Mouse (Mus musculus): ENCODE data around the gene Aspscr1. TPM values are rescaled to one million over a fixed set of nuclear protein-coding genes. Genes with fewer than 3 reads are reported as not detected.
A peak's percentile ranks its signal among the peaks of the same experiment; 100 is the strongest.

Gene Aspscr1
- polyA plus RNA-seq, 1 experiment from 2014 or later = 103 TPM

GRCm38 (mm10) chr11:120720450-120720849, 47.7 kb downstream of the Aspscr1 start:
- Histone ChIP-seq H3K4me1 (ENCODE audit: control insufficient read depth, insufficient read depth, low read length) (peaks cover 9% of the 10 kb centered on the region), H3K9me3 (replicated peaks; ENCODE audit: control insufficient read depth, low read length) (no peaks in the 10 kb centered on the region), H3K4me3 (ENCODE audit: low read depth, low read length) (peak overlapping the region; percentile 62), H3K9ac (ENCODE audit: low read depth, low read length) (0 out of 2 replicates have a peak overlapping the region, but pooled peaks have one; percentile 30), H3K27ac (ENCODE audit: low read depth, low read length) (no peak overlapping the region), H3K4me2 (peak overlapping the region; percentile 97), H3K36me3 (ENCODE audit: control insufficient read depth, insufficient read depth, low read length) (0 out of 2 replicates have a peak, but pooled peaks cover 9% of the 10 kb centered on the region), H3K27me3 (ENCODE audit: control insufficient read depth, insufficient read depth, low read length) (peaks cover 33% of the 10 kb centered on the region)
- no peak; the same call in 1 of the 2 replicates for ATAC-seq (replicated peaks; ENCODE audit: insufficient number of reproducible peaks, low FRiP score, low TSS enrichment)
- 10% methylated on average over 17 of the region's 17 CpGs for WGBS (ENCODE audit: insufficient replicate concordance)

GRCm38 (mm10) chr11:120721124-120722066, 48.6 kb downstream of the Aspscr1 start, which contains the start of gene Rac3:
Gene Rac3 (plus strand): TSS chr11:120721470.
- peak; percentile 56 for ATAC-seq (replicated peaks; ENCODE audit: insufficient number of reproducible peaks, low FRiP score, low TSS enrichment)
- Histone ChIP-seq H3K27me3 (ENCODE audit: control insufficient read depth, insufficient read depth, low read length) (peaks cover 34% of the 10 kb centered on the region), H3K9me3 (replicated peaks; ENCODE audit: control insufficient read depth, low read length) (no peaks in the 10 kb centered on the region), H3K27ac (ENCODE audit: low read depth, low read length) (no peak within 1 kb of the TSS), H3K4me2 (peak within 1 kb of the TSS; percentile 97), H3K4me3 (ENCODE audit: low read depth, low read length) (peak within 1 kb of the TSS; percentile 62), H3K36me3 (ENCODE audit: control insufficient read depth, insufficient read depth, low read length) (0 out of 2 replicates have a peak, but pooled peaks cover 5% of the 10 kb centered on the region), H3K9ac (ENCODE audit: low read depth, low read length) (peak within 1 kb of the TSS; percentile 70), H3K4me1 (ENCODE audit: control insufficient read depth, insufficient read depth, low read length) (peaks cover 9% of the 10 kb centered on the region)
- WGBS (ENCODE audit: insufficient replicate concordance) = under 1% methylated on average over 77 of the region's 90 CpGs

- Histone ChIP-seq H3K27me3 (ENCODE audit: control insufficient read depth, insufficient read depth, low read length) (peaks cover 34% of the 10 kb centered on the region), H3K4me1 (ENCODE audit: control insufficient read depth, insufficient read depth, low read length) (peaks cover 9% of the 10 kb centered on the region), H3K4me2 (peak overlapping the region; percentile 97), H3K36me3 (ENCODE audit: control insufficient read depth, insufficient read depth, low read length) (0 out of 2 replicates have a peak, but pooled peaks cover 5% of the 10 kb centered on the region), H3K4me3 (ENCODE audit: low read depth, low read length) (peak overlapping the region; percentile 62), H3K27ac (ENCODE audit: low read depth, low read length) (no peak overlapping the region), H3K9ac (ENCODE audit: low read depth, low read length) (peak overlapping the region; percentile 70; the same call in 1 of the 2 replicates), H3K9me3 (replicated peaks; ENCODE audit: control insufficient read depth, low read length) (no peaks in the 10 kb centered on the region)
- 16% methylated on average over 21 of the region's 21 CpGs for WGBS (ENCODE audit: insufficient replicate concordance)
- ATAC-seq (replicated peaks; ENCODE audit: insufficient number of reproducible peaks, low FRiP score, low TSS enrichment) = no peak
These were observed 49.4 kb downstream of the Aspscr1 start for GRCm38 (mm10) chr11:120722067-120722630.

DNA sequence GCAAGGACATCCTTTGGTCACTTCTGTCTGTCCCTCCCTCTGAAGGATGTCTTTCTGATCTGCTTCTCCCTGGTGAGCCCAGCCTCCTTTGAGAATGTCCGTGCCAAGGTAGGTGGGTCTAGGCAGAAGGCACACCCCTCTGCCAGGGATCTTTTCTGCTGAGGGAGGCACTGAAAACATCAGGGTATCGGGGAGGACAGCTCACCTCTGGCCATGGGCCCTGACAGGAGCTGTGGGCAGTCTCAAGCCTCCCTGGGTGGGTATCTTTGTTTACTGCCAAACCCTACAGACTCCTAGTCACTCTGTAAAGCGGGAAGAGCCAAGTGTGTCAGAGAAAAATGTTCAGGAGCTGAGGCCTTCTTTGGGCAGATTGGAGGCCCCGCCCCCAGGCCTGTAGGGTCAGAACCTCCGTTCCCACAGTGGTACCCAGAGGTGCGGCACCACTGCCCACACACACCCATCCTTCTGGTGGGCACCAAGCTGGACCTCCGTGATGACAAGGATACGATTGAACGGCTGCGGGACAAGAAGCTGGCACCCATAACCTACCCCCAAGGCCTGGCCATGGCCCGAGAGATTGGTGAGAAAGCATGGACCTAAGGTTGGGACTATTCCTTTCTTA, 50.1 kb downstream of the Aspscr1 start:
- Histone ChIP-seq H3K9me3 (replicated peaks; ENCODE audit: control insufficient read depth, low read length) (no peaks in the 10 kb centered on the region), H3K4me1 (ENCODE audit: control insufficient read depth, insufficient read depth, low read length) (peaks cover 9% of the 10 kb centered on the region), H3K4me2 (no peak overlapping the region), H3K9ac (ENCODE audit: low read depth, low read length) (no peak overlapping the region), H3K36me3 (ENCODE audit: control insufficient read depth, insufficient read depth, low read length) (0 out of 2 replicates have a peak, but pooled peaks cover 2% of the 10 kb centered on the region), H3K27me3 (ENCODE audit: control insufficient read depth, insufficient read depth, low read length) (peaks cover 34% of the 10 kb centered on the region), H3K27ac (ENCODE audit: low read depth, low read length) (no peak overlapping the region), H3K4me3 (ENCODE audit: low read depth, low read length) (no peak overlapping the region)
- WGBS (ENCODE audit: insufficient replicate concordance) = 87% methylated on average over 11 of the region's 11 CpGs
- ATAC-seq (replicated peaks; ENCODE audit: insufficient number of reproducible peaks, low FRiP score, low TSS enrichment) = no peak

DNA sequence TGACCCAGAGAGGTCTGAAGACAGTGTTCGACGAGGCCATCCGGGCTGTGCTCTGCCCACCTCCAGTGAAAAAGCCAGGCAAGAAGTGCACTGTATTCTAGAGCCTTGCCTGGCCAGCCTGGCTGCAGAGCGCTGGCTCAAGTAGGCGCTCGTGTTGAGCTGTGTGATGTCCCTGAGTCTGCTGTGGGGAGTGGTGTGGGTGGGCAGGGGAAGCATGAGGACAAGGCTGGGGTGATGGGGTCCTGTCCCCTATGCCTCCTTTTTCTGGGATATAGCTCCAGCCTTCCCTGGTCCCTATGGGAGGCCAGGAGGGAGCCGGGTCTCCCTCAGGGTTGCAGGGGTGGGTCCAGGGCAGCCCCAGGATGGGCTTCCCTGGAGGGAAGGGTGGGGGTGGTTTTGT, 50.7 kb downstream of the Aspscr1 start:
- no peak overlapping the region for H3K9ac ChIP-seq (ENCODE audit: low read depth, low read length)
- no peak for ATAC-seq (replicated peaks; ENCODE audit: insufficient number of reproducible peaks, low FRiP score, low TSS enrichment)
- 88% methylated on average over 7 of the region's 7 CpGs for WGBS (ENCODE audit: insufficient replicate concordance)
- H3K27ac ChIP-seq (ENCODE audit: low read depth, low read length) = no peak overlapping the region
- H3K4me1 ChIP-seq (ENCODE audit: control insufficient read depth, insufficient read depth, low read length) = peaks cover 9% of the 10 kb centered on the region
- no peak overlapping the region for H3K4me3 ChIP-seq (ENCODE audit: low read depth, low read length)
- H3K36me3 ChIP-seq (ENCODE audit: control insufficient read depth, insufficient read depth, low read length) = 0 out of 2 replicates have a peak, but pooled peaks cover 2% of the 10 kb centered on the region
- peaks cover 39% of the 10 kb centered on the region for H3K27me3 ChIP-seq (ENCODE audit: control insufficient read depth, insufficient read depth, low read length)
- no peak overlapping the region for H3K4me2 ChIP-seq
- no peaks in the 10 kb centered on the region for H3K9me3 ChIP-seq (replicated peaks; ENCODE audit: control insufficient read depth, low read length)

- H3K4me3 ChIP-seq (ENCODE audit: low read depth, low read length) = peak overlapping the region; percentile 62
- peak overlapping the region; percentile 93 for H3K4me2 ChIP-seq
- peak; percentile 8; the same call in 1 of the 2 replicates for ATAC-seq (replicated peaks; ENCODE audit: insufficient number of reproducible peaks, low FRiP score, low TSS enrichment)
- no peak overlapping the region for H3K27ac ChIP-seq (ENCODE audit: low read depth, low read length)
- H3K9me3 ChIP-seq (replicated peaks; ENCODE audit: control insufficient read depth, low read length) = no peaks in the 10 kb centered on the region
- 19% methylated on average over 36 of the region's 36 CpGs for WGBS (ENCODE audit: insufficient replicate concordance)
- H3K9ac ChIP-seq (ENCODE audit: low read depth, low read length) = peak overlapping the region; percentile 59
- H3K36me3 ChIP-seq (ENCODE audit: control insufficient read depth, insufficient read depth, low read length) = no peaks in the 10 kb centered on the region
- H3K4me1 ChIP-seq (ENCODE audit: control insufficient read depth, insufficient read depth, low read length) = peaks cover 4% of the 10 kb centered on the region; the same call in 1 of the 2 replicates
- H3K27me3 ChIP-seq (ENCODE audit: control insufficient read depth, insufficient read depth, low read length) = peaks cover 46% of the 10 kb centered on the region
These were observed 53.7 kb downstream of the Aspscr1 start for GRCm38 (mm10) chr11:120726243-120727168.

GRCm38 (mm10) chr11:120727169-120727527, 54.4 kb downstream of the Aspscr1 start, which contains the start of gene Dcxr:
Gene Dcxr (minus strand): TSS chr11:120727281.
- no peaks in the 10 kb centered on the region for H3K4me1 ChIP-seq (ENCODE audit: control insufficient read depth, insufficient read depth, low read length)
- peak within 1 kb of the TSS; percentile 62 for H3K4me3 ChIP-seq (ENCODE audit: low read depth, low read length)
- peak within 1 kb of the TSS; percentile 59 for H3K9ac ChIP-seq (ENCODE audit: low read depth, low read length)
- peak within 1 kb of the TSS; percentile 93 for H3K4me2 ChIP-seq
- under 1% methylated on average over 14 of the region's 14 CpGs for WGBS (ENCODE audit: insufficient replicate concordance)
- no peak within 1 kb of the TSS for H3K27ac ChIP-seq (ENCODE audit: low read depth, low read length)
- ATAC-seq (replicated peaks; ENCODE audit: insufficient number of reproducible peaks, low FRiP score, low TSS enrichment) = peak; percentile 86
- no peaks in the 10 kb centered on the region for H3K9me3 ChIP-seq (replicated peaks; ENCODE audit: control insufficient read depth, low read length)
- H3K27me3 ChIP-seq (ENCODE audit: control insufficient read depth, insufficient read depth, low read length) = peaks cover 40% of the 10 kb centered on the region
- H3K36me3 ChIP-seq (ENCODE audit: control insufficient read depth, insufficient read depth, low read length) = no peaks in the 10 kb centered on the region

All from heart, embryonic 11.5 days (tissue).